Mouse (Mus musculus): ENCODE measurements around the gene Dio1.

DNA sequence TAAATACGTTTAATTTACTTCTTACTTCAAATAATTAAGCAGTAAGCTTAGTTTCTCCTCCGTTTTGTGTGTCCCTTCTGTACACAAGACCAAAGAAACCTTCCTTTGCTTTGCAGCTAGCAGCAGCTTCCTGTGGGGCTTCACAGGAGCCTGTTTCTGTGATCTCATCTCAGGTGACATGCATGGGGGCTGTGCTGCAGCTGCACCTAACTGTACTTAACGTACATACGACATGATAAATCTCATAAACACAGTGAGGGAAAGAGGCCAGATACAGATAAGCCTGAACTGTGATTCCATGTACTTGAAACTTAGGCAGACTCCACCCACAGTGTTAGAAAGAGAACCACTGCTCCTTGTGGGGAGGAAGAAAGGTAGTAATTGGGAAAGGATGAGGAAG is 47.0 kb downstream of the Dio1 start:
- TF ChIP-seq CTCF (IDR thresholded peaks at IDR 0.05 in 2 of 3, conservative IDR thresholded peaks at IDR 0.05 in 1 of 3; ENCODE audit: control insufficient read depth in 1 of 3, insufficient read depth in 1 of 3, low read depth in 2 of 3, low read length in 3 of 3, poor library complexity in 1 of 3, severe bottlenecking in 1 of 3): no peak
- TF ChIP-seq KAT2A (conservative IDR thresholded peaks at IDR 0.05; ENCODE audit: low read depth, low read length): no peak
- TF ChIP-seq POLR2A (IDR thresholded peaks at IDR 0.05; ENCODE audit: control insufficient read depth in 1 of 2, insufficient read depth in 1 of 2, low read depth in 1 of 2, low read length in 2 of 2, poor library complexity in 1 of 2): no peak
- TF ChIP-seq POLR2AphosphoS5 (IDR thresholded peaks at IDR 0.05; ENCODE audit: borderline replicate concordance, low read depth, low read length): no peak
- no peak for TF ChIP-seq TBP (IDR thresholded peaks at IDR 0.05; ENCODE audit: low read depth, low read length)
- no peak for TF ChIP-seq MAFK (IDR thresholded peaks at IDR 0.05; ENCODE audit: borderline replicate concordance, low read depth, low read length)
- no peak for TF ChIP-seq BHLHE40 (IDR thresholded peaks at IDR 0.05; ENCODE audit: borderline replicate concordance, low read depth, low read length)
- no peak for TF ChIP-seq RAD21 (IDR thresholded peaks at IDR 0.05; ENCODE audit: low read depth, low read length)
- TF ChIP-seq MYB (IDR thresholded peaks at IDR 0.05; ENCODE audit: low read depth, low read length): no peak
- TF ChIP-seq GATA1 (IDR thresholded peaks at IDR 0.05; ENCODE audit: low read depth, low read length): 0 out of 2 replicates have a peak, but pooled peaks have one; percentile 44

All from MEL (cell line).